9 mouse cellular contexts compared by ENCODE assay signal in genomic region chr7:49601191-49601975, GRCm38 (mm10). TPM values are rescaled to one million over a fixed set of nuclear protein-coding genes. Genes with fewer than 3 reads are reported as not detected.
DNase-seq lines count a peak whose midpoint lies in the region; ATAC-seq and TF ChIP-seq lines count a peak whose summit lies in the region.
"Had no signal": no experiment of that assay in that cellular context is flagged by ENCODE, and none has a peak within 500 bp of the region (broad histone marks: within the 10 kb centered on the region; RNA-seq: fewer than 3 reads in every experiment).

No protein-coding gene starts in this region.

- H3K27ac ChIP-seq in CH12.LX (ENCODE audit: insufficient read depth, low read depth), result no peak overlapping the region
- H3K27ac ChIP-seq in embryonic facial prominence, embryonic 14.5 days (replicated peaks; ENCODE audit: low read depth, low read length), result no peak overlapping the region
- H3K27ac ChIP-seq in layer of hippocampus, adult 2 months, result peak overlapping the region; percentile 15; the same call in 1 of the 2 replicates
- H3K27ac ChIP-seq: limb, embryonic 12.5 days had no signal

- peak; percentile 79 for DNase-seq in CH12.LX (ENCODE audit: extremely low read depth)
- DNase-seq in adrenal gland, postnatal 36 days, result peak; percentile 69 to 80
- peak; percentile 87 for DNase-seq in embryonic facial prominence, embryonic 14.5 days (ENCODE audit: low spot score)
- peak; percentile 64 to 78 for DNase-seq in heart, postnatal 14 days
- DNase-seq in layer of hippocampus, adult 2 months (ENCODE audit: low spot score in 2 of 2), result peak; percentile 79 to 82
- DNase-seq in lung, postnatal 10 days, result peak; percentile 77
- peak; percentile 79 for DNase-seq in retina, embryonic 14.5 days (ENCODE audit: low spot score)
- peak; percentile 84 for DNase-seq in thymus, postnatal 25 days

- peak; percentile 60 for TF ChIP-seq RAD21 in CH12.LX (IDR thresholded peaks at IDR 0.05; ENCODE audit: low read depth, low read length)

- H3K9ac ChIP-seq in CH12.LX (ENCODE audit: insufficient read depth, low read depth), result no peak overlapping the region
- H3K9ac ChIP-seq in embryonic facial prominence, embryonic 14.5 days (ENCODE audit: low read depth, low read length), result no peak overlapping the region
- H3K9ac ChIP-seq: limb, embryonic 12.5 days had no signal

- no peak overlapping the region for H3K4me3 ChIP-seq in CH12.LX (replicated peaks in 1 of 3; ENCODE audit: low read depth in 2 of 3, low read length in 2 of 3, poor library complexity in 1 of 3)
- H3K4me3 ChIP-seq in embryonic facial prominence, embryonic 14.5 days (ENCODE audit: low read depth, low read length), result no peak overlapping the region
- no peak overlapping the region for H3K4me3 ChIP-seq in layer of hippocampus, adult 2 months
- H3K4me3 ChIP-seq: limb, embryonic 12.5 days had no signal

- no peak overlapping the region for H3K4me2 ChIP-seq in CH12.LX (ENCODE audit: insufficient read depth, low read depth, poor library complexity, severe bottlenecking)
- no peak overlapping the region for H3K4me2 ChIP-seq in embryonic facial prominence, embryonic 14.5 days (ENCODE audit: low read depth, low read length)
- H3K4me2 ChIP-seq: limb, embryonic 12.5 days had no signal

- dilution Hi-C loops in CH12.LX (cut with MboI; ENCODE audit: extremely low pct_ligation_motif_present, extremely low pct_unique_long_range_greater_than_20kb, low sequenced_read_pairs), result no loop called here

- H3K27me3 ChIP-seq in CH12.LX (replicated peaks), result peaks cover 2% of the 10 kb centered on the region
- H3K27me3 ChIP-seq in embryonic facial prominence, embryonic 14.5 days (replicated peaks; ENCODE audit: control insufficient read depth, insufficient read depth, low read length), result no peaks in the 10 kb centered on the region
- H3K27me3 ChIP-seq: limb, embryonic 12.5 days had no signal

- WGBS in embryonic facial prominence, embryonic 14.5 days, result 50% methylated on average over 13 of the region's 13 CpGs

- intact Hi-C loops in heart, postnatal 14 days (cut with DNase I), result loop anchor here (2.0 to 10.0 kb wide), 3 partner anchors 109 to 467 kb away; no protein-coding TSS in a partner anchor

- H3K79me2 ChIP-seq in CH12.LX (replicated peaks; ENCODE audit: control insufficient read depth, extremely low read depth, insufficient read depth, poor library complexity, severe bottlenecking), result no peaks in the 10 kb centered on the region

- H3K36me3 ChIP-seq in CH12.LX (replicated peaks in 1 of 2; ENCODE audit: control insufficient read depth in 1 of 2, insufficient read depth in 1 of 2, low read length in 1 of 2), result no peaks in the 10 kb centered on the region
- peaks cover 38% of the 10 kb centered on the region for H3K36me3 ChIP-seq in embryonic facial prominence, embryonic 14.5 days (ENCODE audit: control insufficient read depth, insufficient read depth, low read length)

- peaks cover 0 to 25% of the 10 kb centered on the region in 2 experiments; a peak in 2 of 4 replicates for H3K4me1 ChIP-seq in CH12.LX (ENCODE audit: control insufficient read depth in 1 of 2, insufficient read depth in 2 of 2)
- no peaks in the 10 kb centered on the region for H3K4me1 ChIP-seq in embryonic facial prominence, embryonic 14.5 days (ENCODE audit: control insufficient read depth, insufficient read depth, low read length)

- TF ChIP-seq POLR2A in CH12.LX (IDR thresholded peaks at IDR 0.05; ENCODE audit: low read depth, low read length), result no peak

- in situ Hi-C loops in CH12.LX (cut with MboI; ENCODE audit: low pct_ligation_motif_present, low pct_unique_long_range_greater_than_20kb, low sequenced_read_pairs), result loop anchor here (10.0 to 25.0 kb wide), 2 partner anchors 127 to 311 kb away; partner anchors contain the start of gene Slc6a5

- peak; percentile 45 for TF ChIP-seq EP300 in CH12.LX (IDR thresholded peaks at IDR 0.05; ENCODE audit: low read length)

- H3K9me3 ChIP-seq in CH12.LX (replicated peaks; ENCODE audit: low read length), result no peaks in the 10 kb centered on the region
- H3K9me3 ChIP-seq in embryonic facial prominence, embryonic 14.5 days (ENCODE audit: control insufficient read depth, low read length), result no peaks in the 10 kb centered on the region
- H3K9me3 ChIP-seq: limb, embryonic 12.5 days had no signal

- peak; percentile 57 to 76; a peak in 3 of 4 replicates for TF ChIP-seq CTCF in CH12.LX (conservative IDR thresholded peaks at IDR 0.05 in 1 of 2, IDR thresholded peaks at IDR 0.05 in 1 of 2; ENCODE audit: low read depth in 2 of 2, low read length in 2 of 2)
- peak; percentile 86 for TF ChIP-seq CTCF in layer of hippocampus, adult 2 months (conservative IDR thresholded peaks at IDR 0.05)

- ATAC-seq in embryonic facial prominence, embryonic 14.5 days (ENCODE audit: low read depth), result peak; percentile 46

TF ChIP-seq in CH12.LX, 34 proteins besides CTCF, POLR2A, EP300 and RAD21:
- 0 out of 2 replicates have a peak, but pooled peaks have one; percentile 20 for TF ChIP-seq JUN (IDR thresholded peaks at IDR 0.05; ENCODE audit: insufficient read depth, low read depth, low read length)
- peak; percentile 59 for TF ChIP-seq ELF1 (IDR thresholded peaks at IDR 0.05; ENCODE audit: low read depth, low read length)
- 0 out of 2 replicates have a peak, but pooled peaks have one; percentile 7 for TF ChIP-seq BHLHE40 (IDR thresholded peaks at IDR 0.05; ENCODE audit: low read depth, low read length)
- peak; percentile 72 for TF ChIP-seq ETS1 (conservative IDR thresholded peaks at IDR 0.05; ENCODE audit: low read depth, low read length)
- TF ChIP-seq SMC3 (IDR thresholded peaks at IDR 0.05; ENCODE audit: low read depth, low read length), result peak; percentile 60
- peak; percentile 67 for TF ChIP-seq TCF12 (IDR thresholded peaks at IDR 0.05; ENCODE audit: low read depth, low read length)
- TF ChIP-seq TBP (conservative IDR thresholded peaks at IDR 0.05; ENCODE audit: low read depth, low read length), result no peak
- no peak for TF ChIP-seq USF2 (conservative IDR thresholded peaks at IDR 0.05; ENCODE audit: low read depth, low read length)
- 0 out of 2 replicates have a peak, but pooled peaks have one; percentile 19 for TF ChIP-seq CHD2 (IDR thresholded peaks at IDR 0.05; ENCODE audit: low read length)
- TF ChIP-seq MAFK (IDR thresholded peaks at IDR 0.05; ENCODE audit: insufficient replicate concordance, low read length), result peak; percentile 66; the same call in 1 of the 2 replicates
- no peak for TF ChIP-seq POLR2AphosphoS2 (IDR thresholded peaks at IDR 0.05; ENCODE audit: low read depth, low read length)
- TF ChIP-seq IRF4 (IDR thresholded peaks at IDR 0.05; ENCODE audit: low read depth, low read length), result peak; percentile 19; the same call in 1 of the 2 replicates
- TF ChIP-seq ZNF384 (IDR thresholded peaks at IDR 0.05; ENCODE audit: low read depth, low read length), result peak; percentile 12; the same call in 1 of the 2 replicates
- peak; percentile 35; the same call in 1 of the 2 replicates for TF ChIP-seq MAX (IDR thresholded peaks at IDR 0.05; ENCODE audit: low read length)

RNA-seq across cellular contexts. Expression of gene Dbx1, which starts 35.3 kb away (rescaled TPM):
- not detected in 2 replicates for total RNA-seq in CH12.LX (2012; rRNA removed)
- total RNA-seq in CH12.LX (2014; rRNA removed), result 0.14 and 0.43 TPM in 2 replicates
- polyA plus RNA-seq in CH12.LX (2012; ENCODE audit: insufficient read length, low read depth), result 0.11 TPM in 1 of 2 replicates, not detected in the other
- not detected for total RNA-seq in adrenal gland, postnatal 36 days (2021)
- polyA plus RNA-seq in embryonic facial prominence, embryonic 14.5 days (2014; fragmentation: Nextera tagmentation; extraction: Ambion mirVana), result 5.7 and 7.7 TPM in 2 replicates
- not detected for total RNA-seq in heart, postnatal 14 days (2021)
- not detected for total RNA-seq in layer of hippocampus, adult 2 months (2021)
